Mouse (Mus musculus) kidney, adult 2 months (tissue): ENCODE results near the gene Hist1h3g.

Experiments used
- CTCF ChIP-seq: fragments of 200-500 bp; conservative IDR thresholded peaks from 2 replicates; pipeline ENCODE4 v1.5.1; 2011; ENCODE audit warnings: low read depth, mild to moderate bottlenecking, control low read depth, low read length, moderate library complexity, mixed read lengths; ENCODE audit not compliant: insufficient read depth, insufficient read length
- POLR2A ChIP-seq: fragments of 200-500 bp; IDR thresholded peaks from one replicate; pipeline ENCODE4 v1.6.1; 2011; ENCODE audit warnings: low read depth, low read length, control low read depth

- TF ChIP-seq POLR2A (no peak), CTCF (no peak)
Observed at GRCm38 (mm10) chr13:23502031-23502567, 33.1 kb upstream of the Hist1h3g start.
